Mouse (Mus musculus) urinary bladder, adult 18-20 months (tissue): ENCODE data around the gene Tmsb15b2.
"Not testable (repeated sequence)": the region's sequence is repeated elsewhere in the genome, so short reads cannot be mapped to it uniquely, and the experiment has no call there.

Source experiments
- DNase-seq, 2 experiments: peaks; one replicate each; pipeline ENCODE4 v3.0.0; 2022; ENCODE audit warnings: low spot score in 2 of 2, mixed read lengths in 2 of 2

Tmsb15b2 gene

GRCm38 (mm10) chrX:136975397-136975796 is at the start of gene Tmsb15b2:
Tmsb15b2 (minus strand) TSS chrX:136975497.
- not testable (repeated sequence) for DNase-seq

DNA sequence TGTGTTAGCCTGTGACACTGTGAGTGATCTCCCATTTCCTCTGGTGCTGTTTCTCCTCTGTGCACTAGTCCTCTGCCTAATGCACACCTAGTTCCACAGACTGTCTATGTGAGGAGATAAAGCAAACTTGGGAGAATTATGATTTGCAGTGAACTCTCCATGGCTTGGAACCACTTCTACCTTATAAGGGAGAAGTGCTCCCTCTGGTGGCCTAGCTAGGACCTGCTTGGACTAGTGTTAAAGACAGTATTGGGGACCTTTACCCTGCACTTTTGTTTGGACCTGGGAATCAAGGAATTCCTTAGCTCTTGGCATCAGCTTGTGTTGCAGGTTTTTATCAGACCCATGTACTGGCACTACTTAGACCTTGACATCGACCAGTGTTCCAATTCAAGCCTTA is 44.0 kb upstream of the Tmsb15b2 start:
- DNase-seq = peak; percentile 8 to 20

GRCm38 (mm10) chrX:137017668-137018067 is 42.4 kb upstream of the Tmsb15b2 start:
- DNase-seq = no peak

DNA sequence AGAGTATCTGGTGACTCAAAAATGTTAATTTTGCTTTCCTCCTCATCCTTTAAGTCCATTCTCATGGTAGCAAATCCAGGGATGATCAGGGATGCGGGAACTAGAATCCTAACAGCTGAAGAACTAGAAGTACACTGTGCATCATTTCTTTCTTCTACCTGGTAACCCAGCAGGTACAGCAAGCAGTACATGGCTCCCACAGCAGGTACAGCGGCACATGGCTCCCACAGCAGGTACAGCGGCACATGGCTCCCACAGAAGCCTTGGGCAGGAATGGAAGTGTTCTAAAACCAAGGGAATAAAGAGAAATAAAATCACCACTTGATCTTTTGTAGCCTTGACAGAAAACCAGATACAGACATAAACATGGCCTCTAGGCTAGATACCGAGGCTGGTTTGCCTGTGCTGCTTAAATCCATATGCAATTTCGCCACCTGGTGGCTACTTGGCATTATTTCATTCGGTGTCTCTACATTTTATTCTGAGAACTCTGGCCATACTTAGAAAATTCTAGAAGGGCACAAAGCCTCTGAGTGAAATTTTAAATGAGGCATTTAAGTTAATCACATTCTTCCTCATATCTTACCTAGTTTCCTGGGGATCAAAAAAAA is 39.9 kb upstream of the Tmsb15b2 start:
- DNase-seq = no peak

GRCm38 (mm10) chrX:136996256-136996655 is 21.0 kb upstream of the Tmsb15b2 start:
- no peak for DNase-seq

DNA sequence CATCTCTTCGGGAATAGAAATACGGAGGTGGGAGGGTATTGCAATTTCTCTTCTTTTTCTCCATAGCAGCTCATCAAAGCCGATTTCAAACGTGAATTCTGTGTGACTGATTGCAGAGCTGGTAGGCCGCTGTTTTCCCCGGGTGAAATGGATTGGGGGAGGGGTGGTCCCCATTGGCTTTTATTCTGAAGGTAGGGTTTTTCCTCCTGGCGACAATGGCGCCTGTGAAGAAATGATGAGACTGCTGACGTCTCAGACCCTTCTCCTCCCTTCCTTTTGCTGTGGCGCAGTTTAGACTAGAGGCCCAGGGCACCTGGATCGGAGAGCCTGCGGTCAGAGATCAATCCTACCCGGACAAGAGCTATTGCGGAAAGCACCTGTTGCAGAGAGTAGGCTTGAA is 18.3 kb upstream of the Tmsb15b2 start:
- DNase-seq = no peak

DNA sequence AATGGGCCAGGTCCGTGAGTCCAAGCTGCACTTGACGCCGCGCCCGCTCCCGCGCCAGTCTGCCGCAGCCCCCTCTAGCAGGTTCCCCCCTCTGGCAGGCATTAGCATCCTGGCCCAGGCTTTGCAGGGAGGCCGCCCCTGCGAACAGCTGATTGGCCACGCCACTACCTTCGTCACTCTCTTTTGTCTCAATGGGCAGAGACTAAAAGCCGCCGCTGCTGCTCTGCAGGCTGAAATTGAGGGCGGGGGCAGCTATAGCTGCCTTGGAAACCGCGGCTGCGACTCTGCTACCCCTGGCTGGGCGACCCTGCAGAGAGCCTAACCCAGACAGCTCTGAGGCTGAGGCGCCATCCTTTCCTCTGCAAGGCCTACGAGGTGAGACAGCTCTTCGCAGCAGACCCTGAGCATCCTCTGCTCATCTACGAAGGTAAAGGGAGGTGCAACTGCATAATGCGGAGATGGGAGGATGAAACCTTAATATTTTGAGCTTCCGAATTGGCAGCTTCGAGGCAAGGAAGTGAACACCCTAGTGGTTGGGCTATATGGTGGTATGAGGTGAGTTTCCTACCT is 17.8 kb upstream of the Tmsb15b2 start, which contains the start of gene Zcchc18:
Gene Zcchc18, plus strand, starts transcription at position 178 of the 570 bp plus-strand sequence.
- DNase-seq = no peak

DNA sequence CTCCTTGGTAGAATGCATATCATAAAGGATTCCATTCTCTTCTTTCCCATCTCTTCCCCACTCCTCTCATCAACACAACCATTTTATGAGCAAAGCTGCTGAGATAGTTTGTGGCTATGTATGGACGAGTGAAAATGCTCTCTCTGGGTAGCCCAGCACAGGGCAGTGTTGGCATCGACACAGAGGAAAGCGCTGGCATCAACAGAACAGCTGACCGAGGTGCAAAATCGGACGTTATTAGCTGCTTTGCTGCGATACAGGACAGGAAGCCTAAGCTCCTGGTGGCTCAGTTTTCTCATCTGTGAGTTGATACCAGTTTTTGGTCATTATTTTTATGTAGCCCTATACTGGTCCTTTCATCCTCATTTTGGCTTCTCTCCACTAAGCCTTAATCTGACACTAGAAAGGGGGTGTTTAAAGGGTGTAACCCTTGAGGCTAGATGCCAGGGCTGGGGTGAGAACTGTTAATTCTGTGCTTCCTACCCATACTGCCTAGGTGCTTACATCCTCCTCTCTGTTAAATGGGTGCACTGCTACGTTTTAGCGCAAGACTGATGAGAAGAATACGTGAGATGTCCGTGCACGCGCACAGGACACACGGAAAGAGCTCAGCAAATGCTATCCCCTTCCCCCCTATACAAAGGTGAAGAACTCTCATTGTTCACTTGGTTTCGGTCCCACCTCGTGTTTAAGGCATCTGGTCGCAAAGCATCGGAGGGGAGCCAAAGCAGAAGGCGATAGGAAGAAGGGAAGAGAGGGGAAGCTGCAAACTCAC is 17.1 kb upstream of the Tmsb15b2 start:
- DNase-seq = no peak

DNA sequence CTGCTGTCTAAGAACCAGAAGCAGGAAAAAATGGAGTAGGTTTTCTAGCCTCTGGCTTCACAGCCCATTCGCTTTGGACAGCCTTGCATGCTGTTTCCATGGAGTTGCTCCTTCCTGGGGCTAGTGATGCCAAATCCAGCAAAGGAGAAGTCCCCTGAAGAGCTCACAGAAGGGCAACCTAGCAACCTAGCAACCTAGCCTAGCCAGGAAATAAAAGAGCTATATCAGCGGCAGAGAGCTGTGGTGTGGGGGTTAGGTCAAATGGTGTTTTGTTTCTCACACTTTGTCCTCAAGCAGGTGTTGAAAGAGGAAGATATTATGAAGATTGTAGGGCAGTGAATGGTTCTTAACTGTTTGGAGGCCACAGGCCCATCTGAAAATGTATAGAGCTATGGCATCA is 16.0 kb upstream of the Tmsb15b2 start:
- no peak for DNase-seq

- DNase-seq = no peak
These were observed 10.7 kb upstream of the Tmsb15b2 start for GRCm38 (mm10) chrX:136986039-136986438.

GRCm38 (mm10) chrX:136978616-136979015 is 3.3 kb upstream of the Tmsb15b2 start:
- DNase-seq = no peak

- peak in 1 of 2 experiments; percentile 13 for DNase-seq
These were observed 1.3 kb upstream of the Tmsb15b2 start, which contains the start of the genes Tmsb15l and Tmsb15b1 for GRCm38 (mm10) chrX:136976424-136977084. Tmsb15l (minus strand) TSS chrX:136976869. Tmsb15b1 (minus strand) TSS chrX:136976874.

GRCm38 (mm10) chrX:136959688-136960087 is 15.6 kb downstream of the Tmsb15b2 start:
- DNase-seq = no peak

DNA sequence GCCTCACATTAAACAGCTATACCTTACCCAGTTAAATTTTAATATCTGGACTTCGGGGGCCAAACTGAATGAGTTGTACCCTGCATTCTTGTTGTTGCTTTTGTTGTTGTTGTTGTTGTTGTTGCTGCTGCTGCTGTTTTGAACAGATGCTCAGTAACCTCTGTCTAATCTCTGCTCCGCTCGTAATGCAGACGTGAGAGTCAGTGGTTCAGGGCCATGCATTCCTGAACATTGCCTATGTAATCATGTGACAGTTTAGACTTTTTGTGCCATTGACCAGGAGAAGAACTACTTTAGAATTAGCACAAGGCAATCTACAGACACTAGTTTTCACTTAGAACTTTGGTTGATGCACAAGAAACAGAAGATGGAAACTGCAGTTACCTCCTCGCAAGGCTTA is 17.0 kb downstream of the Tmsb15b2 start:
- DNase-seq = not testable (repeated sequence)

DNA sequence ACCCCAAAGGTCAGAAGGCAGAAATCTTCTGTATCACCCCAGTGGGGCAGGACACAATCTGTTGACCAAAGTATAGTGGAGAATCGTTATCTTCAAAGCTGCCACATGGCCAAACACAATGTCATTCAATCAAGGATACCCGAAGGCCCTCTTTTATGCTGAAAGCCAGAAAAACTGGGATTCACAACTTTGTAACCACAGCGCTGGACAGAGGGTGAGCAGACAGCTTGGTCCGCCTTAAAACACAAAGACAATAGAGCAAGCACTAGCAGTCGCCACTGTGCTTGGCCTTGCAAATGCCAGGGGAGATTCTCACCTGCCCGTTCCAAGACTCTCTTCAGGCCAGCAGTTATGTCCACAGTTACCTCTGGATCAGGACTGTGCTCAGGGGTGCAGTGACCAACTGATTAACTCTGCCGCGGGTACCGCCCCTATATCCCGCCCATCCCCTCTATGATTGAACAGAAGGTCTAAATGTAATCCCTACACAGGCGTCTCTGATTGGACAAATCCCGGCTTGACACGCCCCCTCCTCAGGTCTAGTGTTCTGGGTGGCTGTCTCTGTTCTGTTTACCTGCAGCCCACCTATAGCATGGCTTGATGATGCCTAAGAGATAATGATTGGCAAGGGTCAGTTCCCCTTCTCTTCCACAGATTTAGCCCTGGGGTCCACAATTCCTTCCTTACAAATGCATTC is 17.6 kb downstream of the Tmsb15b2 start:
- DNase-seq = peak in 1 of 2 experiments; percentile 40

- no peak for DNase-seq
These were observed 37.3 kb downstream of the Tmsb15b2 start for GRCm38 (mm10) chrX:136937985-136938384.

DNA sequence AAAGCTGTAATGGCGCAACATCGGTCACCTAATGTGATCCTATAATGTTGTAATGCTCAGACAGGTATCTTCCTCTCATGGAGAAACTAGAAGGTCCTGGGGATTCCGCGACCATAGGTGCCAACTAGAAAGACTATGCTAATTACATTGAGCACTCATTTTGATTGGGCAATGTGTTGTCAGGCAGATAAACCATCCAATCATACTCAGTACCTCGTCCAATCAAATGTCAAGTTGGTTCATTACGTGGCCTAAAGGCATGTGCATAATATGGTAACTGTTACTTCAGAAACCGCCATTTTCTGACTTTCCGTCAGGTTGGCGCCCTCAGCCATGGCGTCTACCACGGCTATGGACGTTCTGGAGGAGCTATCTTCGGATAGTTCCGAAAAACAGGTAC is 48.3 kb downstream of the Tmsb15b2 start, which contains the start of gene H2bfm:
Gene H2bfm, plus strand, starts transcription at position 295 of the 400 bp plus-strand sequence.
- DNase-seq = no peak

DNA sequence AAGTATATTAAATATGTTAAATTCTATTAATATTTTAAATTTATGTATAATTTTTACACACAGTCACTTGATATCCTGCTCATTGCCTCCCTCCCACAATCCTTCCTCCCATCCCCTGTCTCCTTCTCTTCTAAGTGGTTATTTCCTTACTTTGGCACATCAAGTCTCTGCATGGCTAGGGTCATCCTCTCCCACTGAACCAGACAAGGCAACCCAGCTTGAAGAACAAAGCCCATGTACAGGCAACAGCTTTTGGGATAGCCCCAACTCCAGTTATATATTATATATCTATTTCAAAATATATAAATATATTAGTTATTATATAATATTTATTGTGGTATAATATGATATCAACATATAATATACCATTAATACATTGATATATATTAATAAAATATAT is 49.4 kb downstream of the Tmsb15b2 start:
- DNase-seq = no peak
